8 mouse cellular contexts compared by ENCODE assay signal in the genomic region with DNA sequence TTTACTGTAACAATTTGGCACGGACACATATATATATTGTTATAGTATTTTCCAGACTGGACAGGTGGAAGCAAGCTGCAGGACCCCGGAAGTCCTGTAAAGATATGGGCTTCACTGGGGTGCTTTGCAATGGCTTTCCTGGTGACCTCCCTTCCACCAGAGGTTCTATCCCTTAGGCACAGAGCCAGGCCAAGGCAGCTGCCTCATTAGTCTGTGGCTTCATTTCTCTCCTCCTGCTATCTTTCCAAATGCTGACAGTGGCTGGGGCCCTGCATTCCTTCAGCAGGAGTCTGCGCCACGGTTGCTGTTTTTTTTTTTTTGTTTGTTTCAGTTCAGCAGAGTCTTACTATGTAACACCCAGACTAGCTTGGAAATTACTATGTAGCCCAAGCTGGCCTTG. TPM values are rescaled to one million over a fixed set of nuclear protein-coding genes. Genes with fewer than 3 reads are reported as not detected.
DNase-seq lines count a peak whose midpoint lies in the region; ATAC-seq and TF ChIP-seq lines count a peak whose summit lies in the region.

No protein-coding gene starts in this region.

- H3K4me2 ChIP-seq in heart, embryonic 11.5 days: peak overlapping the region; percentile 99
- H3K4me2 ChIP-seq in forebrain, embryonic 15.5 days (replicated peaks): peak overlapping the region; percentile 65
- H3K4me2 ChIP-seq in liver, embryonic 13.5 days: peak overlapping the region; percentile 77

- peaks cover 17% of the 10 kb centered on the region for H3K4me1 ChIP-seq in heart, embryonic 11.5 days (ENCODE audit: control insufficient read depth, insufficient read depth, low read length)
- peaks cover 39% of the 10 kb centered on the region for H3K4me1 ChIP-seq in E14TG2a.4 (replicated peaks; ENCODE audit: low read depth, low read length)
- H3K4me1 ChIP-seq in forebrain, embryonic 15.5 days: peaks cover 44% of the 10 kb centered on the region
- H3K4me1 ChIP-seq in liver, embryonic 13.5 days (replicated peaks): peaks cover 28% of the 10 kb centered on the region

- ATAC-seq in heart, embryonic 11.5 days (replicated peaks; ENCODE audit: insufficient number of reproducible peaks, low FRiP score, low TSS enrichment): no peak
- ATAC-seq in forebrain, embryonic 15.5 days (replicated peaks): no peak
- ATAC-seq in liver, embryonic 13.5 days (ENCODE audit: low read depth): no peak

- H3K27ac ChIP-seq in heart, embryonic 11.5 days (ENCODE audit: low read depth, low read length): no peak overlapping the region
- peak overlapping the region; percentile 97 for H3K27ac ChIP-seq in forebrain, embryonic 15.5 days (replicated peaks)
- no peak overlapping the region for H3K27ac ChIP-seq in liver, embryonic 13.5 days

- no peaks in the 10 kb centered on the region for H3K9me3 ChIP-seq in heart, embryonic 11.5 days (replicated peaks; ENCODE audit: control insufficient read depth, low read length)
- no peaks in the 10 kb centered on the region for H3K9me3 ChIP-seq in E14TG2a.4 (ENCODE audit: low read length)
- no peaks in the 10 kb centered on the region for H3K9me3 ChIP-seq in forebrain, embryonic 15.5 days
- no peaks in the 10 kb centered on the region for H3K9me3 ChIP-seq in liver, embryonic 13.5 days (replicated peaks)

- no peak overlapping the region for H3K9ac ChIP-seq in heart, embryonic 11.5 days (ENCODE audit: low read depth, low read length)
- H3K9ac ChIP-seq in forebrain, embryonic 15.5 days (replicated peaks): peak overlapping the region; percentile 67
- no peak overlapping the region for H3K9ac ChIP-seq in liver, embryonic 13.5 days

- 34% methylated on average over 4 of the region's 4 CpGs for WGBS in heart, embryonic 11.5 days (ENCODE audit: insufficient replicate concordance)
- WGBS in forebrain, embryonic 15.5 days: 42% methylated on average over 4 of the region's 4 CpGs
- WGBS in liver, embryonic 13.5 days (ENCODE audit: insufficient replicate concordance): 33% methylated on average over 4 of the region's 4 CpGs

- TF ChIP-seq CTCF in E14TG2a.4 (conservative IDR thresholded peaks at IDR 0.05; ENCODE audit: low read length): no peak

- H3K4me3 ChIP-seq in heart, embryonic 11.5 days (ENCODE audit: low read depth, low read length): peak overlapping the region; percentile 66
- H3K4me3 ChIP-seq in E14TG2a.4 (replicated peaks; ENCODE audit: low read length): peak overlapping the region; percentile 82
- peak overlapping the region; percentile 73 for H3K4me3 ChIP-seq in forebrain, embryonic 15.5 days
- no peak overlapping the region; the same call in 1 of the 2 replicates for H3K4me3 ChIP-seq in liver, embryonic 13.5 days (replicated peaks)

- H3K27me3 ChIP-seq in heart, embryonic 11.5 days (ENCODE audit: control insufficient read depth, insufficient read depth, low read length): peaks cover 44% of the 10 kb centered on the region
- H3K27me3 ChIP-seq in E14TG2a.4 (ENCODE audit: insufficient read depth, low read length): peaks cover 85% of the 10 kb centered on the region
- H3K27me3 ChIP-seq in forebrain, embryonic 15.5 days: peaks cover 20% of the 10 kb centered on the region
- peaks cover 85% of the 10 kb centered on the region for H3K27me3 ChIP-seq in liver, embryonic 13.5 days

- no peak for DNase-seq in heart, adult 9 months (ENCODE audit: low spot score in 2 of 2)
- no peak for DNase-seq in liver, embryonic 13.5 days
- DNase-seq in B cell, adult 2 months: no peak
- no peak for DNase-seq in spleen, adult 12 weeks (ENCODE audit: low spot score)
- DNase-seq in urinary bladder, adult 18-20 months (ENCODE audit: low spot score in 2 of 2): no peak

- H3K36me3 ChIP-seq in heart, embryonic 11.5 days (ENCODE audit: control insufficient read depth, insufficient read depth, low read length): no peaks in the 10 kb centered on the region
- no peaks in the 10 kb centered on the region for H3K36me3 ChIP-seq in E14TG2a.4 (ENCODE audit: insufficient read depth, low read length)
- no peaks in the 10 kb centered on the region for H3K36me3 ChIP-seq in forebrain, embryonic 15.5 days
- H3K36me3 ChIP-seq in liver, embryonic 13.5 days: no peaks in the 10 kb centered on the region

RNA-seq across cellular contexts. Expression of a gene that starts 1.1 kb away (rescaled TPM):
- polyA plus RNA-seq in heart, embryonic 11.5 days (2014; fragmentation: Nextera tagmentation; extraction: Ambion mirVana): 0.07 and 0.15 TPM in 2 replicates
- polyA plus RNA-seq in forebrain, embryonic 15.5 days (2015; fragmentation: Nextera tagmentation; extraction: Ambion mirVana): 23.9 and 26.0 TPM in 2 replicates
- 0.03 TPM in 1 of 2 replicates, not detected in the other for polyA plus RNA-seq in liver, embryonic 13.5 days (2015; fragmentation: Nextera tagmentation; extraction: Ambion mirVana)

RNA-seq across cellular contexts. Expression of a gene that starts 40.1 kb away (rescaled TPM):
- polyA plus RNA-seq in heart, embryonic 11.5 days (2014; fragmentation: Nextera tagmentation; extraction: Ambion mirVana): 2.4 and 3.1 TPM in 2 replicates
- 0.18 and 0.46 TPM in 2 replicates for polyA plus RNA-seq in forebrain, embryonic 15.5 days (2015; fragmentation: Nextera tagmentation; extraction: Ambion mirVana)
- 2.6 and 2.9 TPM in 2 replicates for polyA plus RNA-seq in liver, embryonic 13.5 days (2015; fragmentation: Nextera tagmentation; extraction: Ambion mirVana)

Comparison
In these comparisons a context has a peak if more than half of its experiments do, and no peak if none do; other contexts are left out.
1. RNA of a gene that starts 1.1 kb away (polyA plus RNA-seq): 23.9 to 26.0 TPM in forebrain, embryonic 15.5 days; 0.07 to 0.15 TPM in heart, embryonic 11.5 days and 0.03 TPM in liver, embryonic 13.5 days; every median in the first group is over 10 times any median in the second.
2. Peak in every context shown above with its lines, with median percentiles within 50 percentile points of each other: H3K4me2 ChIP-seq.